Mouse (Mus musculus) liver, embryonic 13.5 days (tissue): ENCODE results near the gene Schip1. TPM values are rescaled to one million over a fixed set of nuclear protein-coding genes. Genes with fewer than 3 reads are reported as not detected.

Experiments used
- ATAC-seq: fragments of 200-750 bp; cut with Nextera tagmentation; 2 replicates; pipeline ENCODE4 v1.8.0; 2017; ENCODE audit warnings: low read depth, mild to moderate bottlenecking, moderate number of reproducible peaks, moderate library complexity
- DNase-seq: peaks from one replicate; pipeline ENCODE4 v3.0.0; 2022
- H3K27ac ChIP-seq: fragments of 300-500 bp; sonication (generic); 2 replicates; pipeline ENCODE4 v1.5.1; 2015; ENCODE audit warnings: moderate library complexity, mild to moderate bottlenecking, inconsistent platforms
- H3K27me3 ChIP-seq: fragments of 300-500 bp; sonication (generic); 2 replicates; pipeline ENCODE4 v1.6.1; 2015; ENCODE audit warnings: mild to moderate bottlenecking, inconsistent platforms
- H3K36me3 ChIP-seq: fragments of 300-500 bp; sonication (generic); 2 replicates; pipeline ENCODE4 v1.6.1; 2015; ENCODE audit warnings: mild to moderate bottlenecking, inconsistent platforms
- H3K4me1 ChIP-seq: fragments of 300-500 bp; sonication (generic); replicated peaks from 2 replicates; pipeline ENCODE4 v1.6.1; 2015; ENCODE audit warnings: inconsistent platforms
- H3K4me2 ChIP-seq: fragments of 300-500 bp; sonication (generic); 2 replicates; pipeline ENCODE4 v1.6.1; 2015; ENCODE audit warnings: inconsistent platforms, mild to moderate bottlenecking, moderate library complexity
- H3K4me3 ChIP-seq: fragments of 300-500 bp; sonication (generic); replicated peaks from 2 replicates; pipeline ENCODE4 v1.5.1; 2015; ENCODE audit warnings: mild to moderate bottlenecking, inconsistent platforms
- H3K9ac ChIP-seq: fragments of 300-500 bp; sonication (generic); 2 replicates; pipeline ENCODE4 v1.6.1; 2015; ENCODE audit warnings: mild to moderate bottlenecking, inconsistent platforms
- H3K9me3 ChIP-seq: fragments of 300-500 bp; sonication (generic); replicated peaks from 2 replicates; pipeline ENCODE4 v1.6.1; 2016; ENCODE audit warnings: inconsistent platforms
- WGBS: fragments of 180-500 bp; shearing (Covaris S2); methylation state at CpG from one replicate; pipeline ENCODE4 v1.1.7; 2015; ENCODE audit not compliant: insufficient replicate concordance; 5-methylcytosine and 5-hydroxymethylcytosine counted together
- polyA plus RNA-seq: library from polyadenylated mRNA; unstranded; fragments of >200 nt; fragmentation: Nextera tagmentation; extraction: Ambion mirVana; gene quantifications from 2 replicates; pipeline ENCODE4 v1.2.1, GENCODE M21; 2015

Gene Schip1
- polyA plus RNA-seq, 1 experiment from 2014 or later, result 2.9 TPM

- no peak for DNase-seq
- no peaks in the 10 kb centered on the region for H3K9me3 ChIP-seq
Measured at GRCm38 (mm10) chr3:68477478-68477877, 412.9 kb downstream of the Schip1 start.

GRCm38 (mm10) chr3:68479266-68479665 is 414.7 kb downstream of the Schip1 start:
- H3K27ac ChIP-seq, result no peak overlapping the region
- H3K27me3 ChIP-seq, result no peaks in the 10 kb centered on the region
- no peak overlapping the region for H3K9ac ChIP-seq
- H3K9me3 ChIP-seq, result no peaks in the 10 kb centered on the region
- no peaks in the 10 kb centered on the region for H3K4me1 ChIP-seq
- no peak overlapping the region for H3K4me2 ChIP-seq
- 75% methylated on average over 6 of the region's 6 CpGs for WGBS
- no peak for DNase-seq
- ATAC-seq, result no peak
- no peak overlapping the region for H3K4me3 ChIP-seq
- no peaks in the 10 kb centered on the region for H3K36me3 ChIP-seq

More at GRCm38 (mm10) chr3:68477478-68477877, 412.9 kb downstream of the Schip1 start:
- H3K36me3 ChIP-seq, result no peaks in the 10 kb centered on the region
- no peaks in the 10 kb centered on the region for H3K27me3 ChIP-seq
- no peak overlapping the region for H3K27ac ChIP-seq
- H3K4me3 ChIP-seq, result no peak overlapping the region
- ATAC-seq, result no peak
- WGBS, result 59% methylated on average over 2 of the region's 2 CpGs
- H3K9ac ChIP-seq, result no peak overlapping the region
- no peak overlapping the region for H3K4me2 ChIP-seq
- no peaks in the 10 kb centered on the region for H3K4me1 ChIP-seq

- Histone ChIP-seq H3K36me3 (no peaks in the 10 kb centered on the region), H3K27ac (no peak overlapping the region), H3K4me3 (no peak overlapping the region), H3K9ac (no peak overlapping the region), H3K4me2 (no peak overlapping the region), H3K4me1 (no peaks in the 10 kb centered on the region), H3K9me3 (no peaks in the 10 kb centered on the region), H3K27me3 (no peaks in the 10 kb centered on the region)
- DNase-seq (no peak), ATAC-seq (no peak)
- WGBS, result 69% methylated on average over 3 of the region's 3 CpGs
Measured at GRCm38 (mm10) chr3:68483517-68483916, 418.9 kb downstream of the Schip1 start.

GRCm38 (mm10) chr3:68484021-68484420 is 419.4 kb downstream of the Schip1 start:
- ATAC-seq (no peak), DNase-seq (no peak)
- Histone ChIP-seq H3K36me3 (no peaks in the 10 kb centered on the region), H3K27me3 (no peaks in the 10 kb centered on the region), H3K9me3 (no peaks in the 10 kb centered on the region), H3K4me3 (no peak overlapping the region), H3K4me2 (no peak overlapping the region), H3K27ac (no peak overlapping the region), H3K9ac (no peak overlapping the region), H3K4me1 (no peaks in the 10 kb centered on the region)
- WGBS, result 79% methylated on average over 9 of the region's 9 CpGs

DNA sequence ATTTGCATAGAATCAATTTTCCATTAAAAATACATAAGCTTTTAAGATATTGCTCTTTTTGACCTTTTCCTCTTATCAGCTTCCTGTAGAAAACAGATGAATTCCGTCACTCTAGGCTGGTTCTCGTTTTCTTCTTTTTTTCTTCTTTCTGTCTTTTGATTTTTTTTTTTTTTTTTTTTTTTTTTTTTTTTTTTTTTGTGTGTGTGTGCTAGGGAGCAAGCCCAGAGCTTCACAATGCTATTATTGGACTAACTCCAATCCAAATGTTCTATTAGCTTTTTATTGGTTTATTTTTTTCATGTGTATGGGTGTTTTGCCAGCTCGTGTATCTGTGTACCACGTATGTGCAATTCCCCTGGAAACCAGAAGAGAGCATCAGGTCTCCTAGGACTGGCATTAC is 420.0 kb downstream of the Schip1 start:
- Histone ChIP-seq H3K9me3 (no peaks in the 10 kb centered on the region), H3K36me3 (no peaks in the 10 kb centered on the region), H3K27me3 (no peaks in the 10 kb centered on the region), H3K4me1 (no peaks in the 10 kb centered on the region), H3K4me2 (no peak overlapping the region), H3K27ac (no peak overlapping the region), H3K9ac (no peak overlapping the region), H3K4me3 (no peak overlapping the region)
- no peak for ATAC-seq
- 65% methylated on average over 4 of the region's 4 CpGs for WGBS
- DNase-seq, result no peak

- no peak overlapping the region for H3K4me3 ChIP-seq
- no peak for DNase-seq
- H3K27ac ChIP-seq, result no peak overlapping the region
- ATAC-seq, result no peak
- no peaks in the 10 kb centered on the region for H3K9me3 ChIP-seq
- peaks cover 8% of the 10 kb centered on the region for H3K27me3 ChIP-seq
- H3K4me2 ChIP-seq, result no peak overlapping the region
- no peaks in the 10 kb centered on the region for H3K4me1 ChIP-seq
- 73% methylated on average over 1 of the region's 1 CpGs for WGBS
- H3K9ac ChIP-seq, result no peak overlapping the region
- no peaks in the 10 kb centered on the region for H3K36me3 ChIP-seq
Measured at GRCm38 (mm10) chr3:68487621-68488020, 423.0 kb downstream of the Schip1 start.

- no peak overlapping the region for H3K4me3 ChIP-seq
- H3K9me3 ChIP-seq, result no peaks in the 10 kb centered on the region
- no peak for DNase-seq
- H3K4me2 ChIP-seq, result no peak overlapping the region
- no peak overlapping the region for H3K9ac ChIP-seq
- peaks cover 15% of the 10 kb centered on the region for H3K27me3 ChIP-seq
- no peak for ATAC-seq
- 68% methylated on average over 5 of the region's 5 CpGs for WGBS
- no peak overlapping the region for H3K27ac ChIP-seq
- no peaks in the 10 kb centered on the region for H3K36me3 ChIP-seq
- H3K4me1 ChIP-seq, result peaks cover 5% of the 10 kb centered on the region
Measured at GRCm38 (mm10) chr3:68488316-68488715, 423.7 kb downstream of the Schip1 start.

DNA sequence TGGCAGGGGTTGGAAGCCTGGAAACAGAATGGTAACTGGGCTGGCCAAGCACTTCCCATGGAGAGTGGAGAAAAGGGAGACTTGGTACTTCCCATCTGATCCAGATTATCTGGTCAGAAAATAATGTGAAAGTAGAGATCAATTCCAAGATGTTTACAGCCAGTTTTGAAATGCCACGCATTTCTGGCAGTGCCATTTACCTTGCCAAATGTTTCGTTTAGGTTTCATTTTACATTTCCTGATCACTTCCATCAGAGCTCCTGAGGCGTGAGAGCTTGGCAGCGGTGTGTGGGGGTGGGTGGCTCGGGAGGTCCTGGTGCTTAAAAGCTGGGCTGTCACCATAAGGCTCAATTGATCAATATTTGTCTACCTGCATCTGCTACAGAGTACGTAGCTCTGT is 426.9 kb downstream of the Schip1 start:
- peaks cover 46% of the 10 kb centered on the region for H3K27me3 ChIP-seq
- H3K4me1 ChIP-seq, result peaks cover 36% of the 10 kb centered on the region
- no peaks in the 10 kb centered on the region for H3K9me3 ChIP-seq
- no peak overlapping the region for H3K9ac ChIP-seq
- H3K27ac ChIP-seq, result no peak overlapping the region
- no peak for ATAC-seq
- H3K4me3 ChIP-seq, result no peak overlapping the region
- DNase-seq, result no peak
- no peak overlapping the region for H3K4me2 ChIP-seq
- 70% methylated on average over 6 of the region's 6 CpGs for WGBS
- H3K36me3 ChIP-seq, result no peaks in the 10 kb centered on the region

GRCm38 (mm10) chr3:68492066-68492465 is 427.5 kb downstream of the Schip1 start:
- no peak overlapping the region for H3K9ac ChIP-seq
- H3K4me1 ChIP-seq, result peaks cover 38% of the 10 kb centered on the region
- 61% methylated on average over 1 of the region's 1 CpGs for WGBS
- no peak overlapping the region for H3K27ac ChIP-seq
- DNase-seq (no peak), ATAC-seq (no peak)
- no peaks in the 10 kb centered on the region for H3K9me3 ChIP-seq
- H3K36me3 ChIP-seq, result no peaks in the 10 kb centered on the region
- H3K4me3 ChIP-seq, result no peak overlapping the region
- H3K27me3 ChIP-seq, result peaks cover 52% of the 10 kb centered on the region
- H3K4me2 ChIP-seq, result no peak overlapping the region

- ATAC-seq (no peak), DNase-seq (no peak)
- Histone ChIP-seq H3K36me3 (no peaks in the 10 kb centered on the region), H3K27me3 (peaks cover 55% of the 10 kb centered on the region), H3K9ac (no peak overlapping the region), H3K4me2 (peak overlapping the region; percentile 94; the same call in 1 of the 2 replicates), H3K4me3 (no peak overlapping the region), H3K4me1 (peaks cover 38% of the 10 kb centered on the region), H3K27ac (no peak overlapping the region), H3K9me3 (no peaks in the 10 kb centered on the region)
- WGBS, result 51% methylated on average over 3 of the region's 3 CpGs
Measured at GRCm38 (mm10) chr3:68492513-68492912, 427.9 kb downstream of the Schip1 start.

DNA sequence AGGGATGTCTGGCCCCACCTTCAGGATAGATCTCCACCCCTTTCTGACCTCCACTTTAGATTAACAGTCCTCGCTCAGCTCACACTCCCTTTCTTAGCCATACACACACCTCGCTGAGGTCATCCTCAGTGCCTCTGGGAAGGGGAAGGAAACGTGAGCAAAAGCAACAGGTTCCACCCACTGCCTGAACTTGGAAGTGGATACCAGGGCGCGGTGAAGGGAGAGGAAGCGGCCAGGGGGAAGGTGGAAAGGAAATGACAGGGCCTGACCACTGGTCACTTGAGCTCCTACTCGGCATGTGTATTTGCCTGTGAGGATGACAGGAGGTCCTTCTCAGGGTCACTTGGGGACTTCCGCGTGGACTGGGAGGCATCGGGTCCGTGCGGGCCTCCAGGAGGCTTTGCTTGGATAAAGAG is 428.6 kb downstream of the Schip1 start:
- peak overlapping the region; percentile 64 for H3K9ac ChIP-seq
- H3K9me3 ChIP-seq, result no peaks in the 10 kb centered on the region
- H3K4me3 ChIP-seq, result peak overlapping the region; percentile 69
- H3K4me2 ChIP-seq, result peak overlapping the region; percentile 94
- peaks cover 57% of the 10 kb centered on the region for H3K27me3 ChIP-seq
- WGBS, result under 1% methylated on average over 12 of the region's 12 CpGs
- ATAC-seq, result peak; percentile 39
- peaks cover 38% of the 10 kb centered on the region for H3K4me1 ChIP-seq
- no peak for DNase-seq
- no peaks in the 10 kb centered on the region for H3K36me3 ChIP-seq
- H3K27ac ChIP-seq, result peak overlapping the region; percentile 63

- Histone ChIP-seq H3K4me1 (peaks cover 38% of the 10 kb centered on the region), H3K4me3 (peak overlapping the region; percentile 69), H3K9me3 (no peaks in the 10 kb centered on the region), H3K36me3 (no peaks in the 10 kb centered on the region), H3K27ac (peak overlapping the region; percentile 63), H3K9ac (peak overlapping the region; percentile 64), H3K4me2 (peak overlapping the region; percentile 94), H3K27me3 (peaks cover 57% of the 10 kb centered on the region)
- under 1% methylated on average over 67 of the region's 70 CpGs for WGBS
- peak; percentile 70 for ATAC-seq
- peak; percentile 31 for DNase-seq
Measured at GRCm38 (mm10) chr3:68493586-68494295, 429.1 kb downstream of the Schip1 start.
